Mouse (Mus musculus) R1 (cell line): ENCODE results near the gene Stat5a.
A peak's percentile ranks its signal among the peaks of the same experiment; 100 is the strongest.

Experiments used
- DNase-seq: peaks from one replicate; pipeline ENCODE4 v3.0.0-alpha.2; 2018; ENCODE audit warnings: low read depth, low spot score

The Stat5a gene

GRCm38 (mm10) chr11:100858935-100859578 is at the start of gene Stat5a:
Stat5a (plus strand) TSS chr11:100859351.
- no peak for DNase-seq

DNA sequence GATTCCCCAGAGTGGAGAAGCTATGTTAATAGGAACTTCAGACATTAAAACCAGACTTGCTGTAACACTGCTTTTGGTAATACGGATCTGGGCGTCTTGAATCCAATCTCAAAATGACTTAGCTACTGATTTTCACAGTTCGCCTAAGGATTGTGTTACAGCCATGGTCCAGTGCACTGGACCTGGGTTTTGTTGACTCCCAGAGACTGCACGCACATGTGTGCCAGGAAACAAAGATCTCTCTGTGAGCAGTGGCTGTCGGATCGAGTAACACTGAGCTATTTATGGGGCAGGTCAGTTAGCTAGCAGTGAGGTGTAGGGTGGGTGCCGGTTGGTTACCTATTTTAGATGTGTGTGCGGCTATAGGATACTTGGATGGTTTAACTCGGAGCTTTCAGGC is 48.6 kb upstream of the Stat5a start:
- no peak for DNase-seq

DNA sequence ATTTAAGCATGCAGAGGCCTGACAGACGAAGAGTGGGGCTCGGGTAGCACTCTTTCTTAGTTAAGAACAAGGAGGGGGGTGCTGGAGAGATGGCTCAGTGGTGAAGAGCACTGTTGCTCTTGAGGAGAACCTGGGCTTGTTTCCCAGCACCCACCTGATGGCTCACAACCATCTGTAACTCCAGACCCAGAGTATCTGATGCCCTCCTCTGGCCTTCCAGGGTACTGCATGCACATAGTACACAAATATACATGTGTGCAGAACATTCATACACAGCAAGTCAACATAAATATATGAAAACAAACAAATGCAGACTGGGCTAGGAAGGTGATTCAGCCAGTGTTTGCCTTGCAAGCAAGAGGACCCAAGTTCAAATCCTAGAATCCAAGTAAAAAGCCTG is 48.0 kb upstream of the Stat5a start:
- DNase-seq: peak; percentile 53

DNA sequence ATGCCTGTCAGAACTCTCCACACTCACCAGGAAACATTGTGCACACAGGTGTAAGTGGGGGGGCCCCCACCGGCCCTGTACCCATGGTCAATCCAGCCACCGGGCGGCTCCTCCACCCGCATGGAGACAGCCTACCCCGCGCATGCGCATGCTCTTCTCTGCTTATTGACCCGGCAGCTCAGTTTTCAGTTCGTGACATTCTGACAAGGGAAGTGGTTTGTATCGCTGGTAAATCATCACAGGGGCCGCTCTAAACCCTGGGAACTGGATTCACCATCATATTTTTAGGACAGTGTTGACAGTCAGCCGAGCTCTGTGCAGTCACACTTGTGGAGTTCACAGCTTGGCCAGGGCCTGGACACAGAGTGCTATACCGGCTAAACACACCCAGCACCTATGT is 44.7 kb upstream of the Stat5a start:
- peak; percentile 75 for DNase-seq

DNA sequence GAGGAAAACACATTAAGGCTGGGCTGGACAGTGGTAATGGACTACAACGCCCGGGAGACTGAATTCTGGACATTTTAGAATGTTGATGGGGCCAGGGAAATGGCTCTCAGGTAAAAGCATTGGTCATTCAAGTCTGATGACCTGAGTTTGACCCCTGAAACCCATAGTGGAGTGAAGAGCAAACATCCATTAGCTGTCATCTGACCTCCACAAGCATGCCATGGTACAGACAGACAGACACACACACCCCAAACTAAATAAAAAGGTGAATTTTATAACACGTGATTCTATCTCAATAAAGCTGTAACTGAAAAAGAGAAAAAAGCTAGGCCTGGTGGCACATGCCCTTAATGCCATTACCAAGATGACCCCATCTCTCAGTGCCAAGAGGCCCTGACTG is 42.8 kb upstream of the Stat5a start:
- no peak for DNase-seq

DNA sequence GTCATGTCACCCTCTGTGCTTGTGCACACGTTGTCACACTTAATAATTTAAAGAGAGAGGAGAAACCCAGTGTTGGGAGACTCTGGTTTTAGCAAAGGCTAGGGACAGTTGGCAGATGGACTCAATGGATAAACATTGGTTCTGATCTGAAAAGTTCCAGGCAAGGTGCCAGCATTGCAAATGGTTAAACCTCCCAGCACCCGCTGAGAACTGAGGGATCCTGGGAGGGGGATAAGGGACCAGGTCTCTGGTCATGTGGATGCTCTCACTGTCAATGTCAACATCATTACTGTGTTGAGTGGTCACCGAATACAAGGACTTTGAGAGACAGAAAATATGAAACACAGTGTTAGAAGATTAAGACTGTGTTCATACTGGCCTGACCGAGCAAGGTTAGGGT is 42.4 kb upstream of the Stat5a start:
- DNase-seq: no peak

- no peak for DNase-seq
Measured at GRCm38 (mm10) chr11:100817311-100817710, 41.8 kb upstream of the Stat5a start.

GRCm38 (mm10) chr11:100818359-100819012 is 40.7 kb upstream of the Stat5a start:
- no peak for DNase-seq

- DNase-seq: no peak
Measured at GRCm38 (mm10) chr11:100819048-100819447, 40.1 kb upstream of the Stat5a start.

- DNase-seq: no peak
Measured at GRCm38 (mm10) chr11:100819626-100820025, 39.5 kb upstream of the Stat5a start.

GRCm38 (mm10) chr11:100820047-100820446 is 39.1 kb upstream of the Stat5a start:
- DNase-seq: no peak

DNA sequence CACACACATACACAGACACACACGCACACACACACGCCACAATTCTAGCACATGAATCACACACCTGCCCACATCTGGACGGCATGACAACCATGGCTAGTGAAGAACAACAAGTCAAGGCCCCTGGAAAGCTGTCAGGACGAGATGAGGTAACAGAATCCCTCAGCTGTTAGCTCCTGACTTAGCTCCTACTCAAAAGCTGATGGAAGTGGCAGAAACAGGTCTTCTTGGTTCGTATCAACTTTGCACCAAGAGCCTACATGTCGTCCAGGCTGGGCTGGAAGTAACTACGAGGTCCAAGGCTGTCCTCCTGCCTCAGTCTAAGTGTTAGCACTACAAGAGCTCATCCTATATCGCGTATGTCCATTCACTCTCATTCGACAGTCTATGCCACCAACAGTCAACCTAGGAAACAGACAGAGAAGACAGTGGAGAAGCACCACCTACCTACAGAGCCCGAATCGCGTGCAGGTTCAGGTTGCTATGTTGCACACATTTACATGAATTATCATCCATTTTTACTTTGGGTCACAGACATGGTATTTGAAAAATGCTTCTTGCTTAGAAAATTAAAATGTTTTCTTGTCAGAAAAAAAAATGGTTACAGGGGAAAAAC is 37.4 kb upstream of the Stat5a start:
- DNase-seq: no peak

DNA sequence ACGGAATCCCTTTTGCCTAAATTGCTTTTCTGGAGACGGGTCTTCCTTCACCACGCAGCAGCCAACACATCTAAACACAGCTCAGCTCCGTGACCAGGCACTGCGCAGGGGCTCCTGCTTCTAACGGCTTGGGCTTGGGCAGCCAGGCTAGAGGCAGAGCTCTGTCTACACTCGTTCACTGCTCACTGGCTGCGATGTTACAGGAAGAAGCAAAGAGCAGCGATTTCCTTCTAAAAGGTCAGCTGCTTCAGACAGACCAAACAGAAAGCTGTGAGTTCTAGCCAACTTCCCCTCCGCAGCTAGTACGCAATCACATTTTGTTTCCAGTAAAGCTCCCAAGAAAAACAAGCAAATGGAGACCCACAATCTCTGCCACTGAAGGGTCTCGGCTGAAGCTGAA is 36.8 kb upstream of the Stat5a start:
- DNase-seq: no peak

GRCm38 (mm10) chr11:100823543-100824313 is 35.4 kb upstream of the Stat5a start:
- DNase-seq: no peak

- no peak for DNase-seq
Measured at GRCm38 (mm10) chr11:100824496-100824895, 34.7 kb upstream of the Stat5a start.

DNA sequence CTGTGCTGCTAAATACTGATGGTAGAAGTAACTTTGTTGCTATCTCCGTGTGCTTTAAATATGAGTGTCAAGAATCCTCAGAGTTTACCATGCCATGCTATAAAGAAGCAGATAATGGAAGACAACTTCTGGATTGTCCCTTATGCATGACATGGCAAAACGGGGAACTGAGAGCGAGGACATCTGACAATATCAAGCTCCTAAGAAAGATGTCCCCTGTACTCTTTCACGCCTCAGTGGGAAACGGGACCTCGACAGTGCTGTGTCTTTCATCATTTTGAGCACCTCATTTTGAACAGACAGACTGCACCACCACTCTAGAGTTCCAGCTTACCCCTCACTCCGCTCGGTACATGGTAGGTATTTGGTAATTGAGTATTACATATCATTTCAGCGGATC is 33.7 kb upstream of the Stat5a start:
- DNase-seq: no peak

- DNase-seq: no peak
Measured at GRCm38 (mm10) chr11:100826161-100826866, 32.8 kb upstream of the Stat5a start.

DNA sequence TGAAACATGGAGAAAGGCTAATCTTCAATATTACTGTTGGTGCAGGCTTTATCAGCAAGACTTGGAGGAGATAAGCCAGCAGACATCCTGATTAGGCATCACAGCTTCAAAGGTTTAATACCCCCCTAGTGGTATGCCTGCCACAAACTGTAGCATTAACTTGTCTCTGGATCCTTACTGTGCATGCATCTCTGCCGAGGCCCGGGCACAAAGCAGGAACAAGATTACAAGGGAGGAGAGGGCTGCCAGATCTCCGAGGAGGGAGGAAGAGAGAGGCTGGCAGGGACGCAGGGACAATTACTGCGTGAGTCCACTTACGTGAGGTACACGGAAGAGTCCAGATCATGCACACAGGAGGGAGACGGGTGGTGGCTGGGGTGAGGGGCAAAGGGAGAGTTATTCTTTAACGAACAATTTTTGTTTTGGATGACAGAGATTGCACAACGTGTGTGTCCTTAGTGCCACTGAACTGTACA is 30.4 kb upstream of the Stat5a start:
- no peak for DNase-seq

- DNase-seq: no peak
Measured at GRCm38 (mm10) chr11:100829691-100830090, 29.5 kb upstream of the Stat5a start.

DNA sequence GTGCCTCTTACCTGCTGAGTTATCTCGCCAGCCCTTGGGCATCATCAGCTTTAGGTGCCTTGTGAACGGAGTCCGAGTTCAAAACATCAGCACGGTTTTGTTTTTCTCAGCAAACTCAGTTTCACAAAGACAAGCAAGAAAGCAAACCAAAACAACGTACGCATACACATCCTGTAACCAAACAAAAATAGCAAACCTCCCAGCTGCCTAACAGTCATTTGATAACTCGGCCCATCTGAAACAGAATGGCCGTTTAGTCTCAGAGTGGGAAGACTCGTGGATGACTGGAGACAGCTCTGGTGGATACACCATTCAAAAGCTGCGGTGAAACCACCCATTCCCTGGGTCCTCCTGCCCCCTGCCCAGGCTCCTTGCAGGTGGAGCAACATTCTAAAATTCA is 27.8 kb upstream of the Stat5a start:
- no peak for DNase-seq

DNA sequence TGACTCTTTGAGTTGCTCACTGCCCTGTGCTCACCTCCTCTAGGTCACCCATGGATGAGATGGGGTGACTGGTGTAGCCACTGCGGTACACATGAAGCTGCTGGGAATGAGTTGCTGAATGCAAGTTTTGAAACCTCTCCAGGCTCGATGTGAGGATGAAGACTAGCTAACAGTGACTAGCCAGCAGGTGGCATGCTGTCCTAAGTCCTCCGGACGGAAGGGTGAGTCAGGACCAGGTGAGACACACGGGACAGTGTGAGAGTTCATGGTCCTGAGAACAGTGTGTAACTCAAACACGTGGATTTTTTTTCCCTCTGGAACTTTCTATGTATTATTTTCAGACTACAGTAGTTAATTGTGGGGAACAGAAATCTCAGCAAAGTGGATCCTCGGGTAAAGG is 25.7 kb upstream of the Stat5a start:
- peak; percentile 34 for DNase-seq
